In genomic region chr8:107824096-107824495, GRCm38 (mm10) we compare ENCODE assay signal across 10 mouse cellular contexts.
DNase-seq lines count a peak whose midpoint lies in the region; ATAC-seq and TF ChIP-seq lines count a peak whose summit lies in the region.
"Had no signal": no experiment of that assay in that cellular context is flagged by ENCODE, and none has a peak within 500 bp of the region (broad histone marks: within the 10 kb centered on the region; RNA-seq: fewer than 3 reads in every experiment).

No protein-coding gene starts in this region.

- no peaks in the 10 kb centered on the region for H3K36me3 ChIP-seq in kidney, postnatal 0 days (ENCODE audit: insufficient read depth, low read length)
- no peaks in the 10 kb centered on the region for H3K36me3 ChIP-seq in embryonic facial prominence, embryonic 14.5 days (ENCODE audit: control insufficient read depth, insufficient read depth, low read length)
- no peaks in the 10 kb centered on the region for H3K36me3 ChIP-seq in hindbrain, embryonic 15.5 days
- no peaks in the 10 kb centered on the region for H3K36me3 ChIP-seq in neural tube, embryonic 11.5 days (ENCODE audit: control insufficient read depth, insufficient read depth, low read length)

- no peak for DNase-seq in kidney, postnatal 0 days (ENCODE audit: low spot score)
- DNase-seq in kidney, postnatal 25 days, result no peak
- no peak for DNase-seq in embryonic facial prominence, embryonic 14.5 days (ENCODE audit: low spot score)
- DNase-seq in neural tube, embryonic 11.5 days (ENCODE audit: low spot score), result no peak
- no peak for DNase-seq in testis, postnatal 10 days (ENCODE audit: low spot score)
- no peak for DNase-seq in thymus, postnatal 25 days
- DNase-seq in layer of hippocampus, postnatal 14 days (ENCODE audit: low spot score in 2 of 2), result no peak
- DNase-seq: kidney, adult 9 months; thymus, postnatal 4 days had no signal

- no peaks in the 10 kb centered on the region for H3K9me3 ChIP-seq in kidney, postnatal 0 days (replicated peaks; ENCODE audit: low read length)
- H3K9me3 ChIP-seq in embryonic facial prominence, embryonic 14.5 days (ENCODE audit: control insufficient read depth, low read length), result no peaks in the 10 kb centered on the region
- no peaks in the 10 kb centered on the region for H3K9me3 ChIP-seq in hindbrain, embryonic 15.5 days
- no peaks in the 10 kb centered on the region for H3K9me3 ChIP-seq in neural tube, embryonic 11.5 days (ENCODE audit: control insufficient read depth, low read length)

- H3K4me1 ChIP-seq in kidney, postnatal 0 days (replicated peaks; ENCODE audit: insufficient read depth, low read length), result no peaks in the 10 kb centered on the region
- peaks cover 14% of the 10 kb centered on the region for H3K4me1 ChIP-seq in embryonic facial prominence, embryonic 14.5 days (ENCODE audit: control insufficient read depth, insufficient read depth, low read length)
- peaks cover 21% of the 10 kb centered on the region for H3K4me1 ChIP-seq in hindbrain, embryonic 15.5 days (replicated peaks)
- H3K4me1 ChIP-seq in neural tube, embryonic 11.5 days (ENCODE audit: control insufficient read depth, insufficient read depth, low read length), result peaks cover 16% of the 10 kb centered on the region

- no peak for ATAC-seq in kidney, postnatal 0 days (replicated peaks; ENCODE audit: low FRiP score, low read depth)
- no peak for ATAC-seq in embryonic facial prominence, embryonic 14.5 days (ENCODE audit: low read depth)
- ATAC-seq in hindbrain, embryonic 15.5 days (ENCODE audit: low FRiP score, low read depth), result no peak
- no peak for ATAC-seq in neural tube, embryonic 11.5 days (ENCODE audit: insufficient read depth, low FRiP score, low TSS enrichment)

- H3K4me2 ChIP-seq in kidney, postnatal 0 days (ENCODE audit: low read length), result peak overlapping the region; percentile 46
- H3K4me2 ChIP-seq in embryonic facial prominence, embryonic 14.5 days (ENCODE audit: low read depth, low read length), result peak overlapping the region; percentile 51
- H3K4me2 ChIP-seq in hindbrain, embryonic 15.5 days, result peak overlapping the region; percentile 51
- H3K4me2 ChIP-seq in neural tube, embryonic 11.5 days (ENCODE audit: low read depth), result peak overlapping the region; percentile 49

- TF ChIP-seq CTCF in kidney, postnatal 0 days (IDR thresholded peaks at IDR 0.05; ENCODE audit: low read depth), result no peak

- no peak overlapping the region for H3K4me3 ChIP-seq in kidney, postnatal 0 days (replicated peaks; ENCODE audit: low read depth, low read length)
- H3K4me3 ChIP-seq in embryonic facial prominence, embryonic 14.5 days (ENCODE audit: low read depth, low read length), result 0 out of 2 replicates have a peak overlapping the region, but pooled peaks have one; percentile 18
- H3K4me3 ChIP-seq in hindbrain, embryonic 15.5 days, result peak overlapping the region; percentile 25
- no peak overlapping the region; the same call in 1 of the 2 replicates for H3K4me3 ChIP-seq in neural tube, embryonic 11.5 days (ENCODE audit: low read depth, low read length)

- WGBS in kidney, postnatal 0 days, result 25% methylated on average over 7 of the region's 7 CpGs
- 22% methylated on average over 7 of the region's 7 CpGs for WGBS in embryonic facial prominence, embryonic 14.5 days
- WGBS in hindbrain, embryonic 15.5 days, result 16% methylated on average over 7 of the region's 7 CpGs
- WGBS in neural tube, embryonic 11.5 days, result 12% methylated on average over 7 of the region's 7 CpGs

- H3K9ac ChIP-seq in kidney, postnatal 0 days (ENCODE audit: low read depth, low read length), result no peak overlapping the region
- H3K9ac ChIP-seq in embryonic facial prominence, embryonic 14.5 days (ENCODE audit: low read depth, low read length), result peak overlapping the region; percentile 51
- H3K9ac ChIP-seq in hindbrain, embryonic 15.5 days, result no peak overlapping the region
- H3K9ac ChIP-seq in neural tube, embryonic 11.5 days (ENCODE audit: low read length), result peak overlapping the region; percentile 53

- no peak overlapping the region for H3K27ac ChIP-seq in kidney, postnatal 0 days
- no peak overlapping the region for H3K27ac ChIP-seq in embryonic facial prominence, embryonic 14.5 days (replicated peaks; ENCODE audit: low read depth, low read length)
- H3K27ac ChIP-seq in hindbrain, embryonic 15.5 days (replicated peaks), result no peak overlapping the region
- H3K27ac ChIP-seq in neural tube, embryonic 11.5 days (ENCODE audit: low read depth, low read length), result no peak overlapping the region

- H3K27me3 ChIP-seq in kidney, postnatal 0 days (ENCODE audit: insufficient read depth, low read length), result no peaks in the 10 kb centered on the region
- no peaks in the 10 kb centered on the region for H3K27me3 ChIP-seq in embryonic facial prominence, embryonic 14.5 days (replicated peaks; ENCODE audit: control insufficient read depth, insufficient read depth, low read length)
- H3K27me3 ChIP-seq in hindbrain, embryonic 15.5 days, result 0 out of 2 replicates have a peak, but pooled peaks cover 2% of the 10 kb centered on the region
- no peaks in the 10 kb centered on the region for H3K27me3 ChIP-seq in neural tube, embryonic 11.5 days (ENCODE audit: control insufficient read depth, insufficient read depth, low read length)

Comparison
In these comparisons a context has a peak if more than half of its experiments do, and no peak if none do; other contexts are left out.
1. H3K4me3 ChIP-seq: peak in embryonic facial prominence, embryonic 14.5 days (single experiment) and hindbrain, embryonic 15.5 days (single experiment); none in kidney, postnatal 0 days (single experiment) and neural tube, embryonic 11.5 days (single experiment).
2. H3K9ac ChIP-seq: peak in embryonic facial prominence, embryonic 14.5 days (single experiment) and neural tube, embryonic 11.5 days (single experiment); none in kidney, postnatal 0 days (single experiment) and hindbrain, embryonic 15.5 days (single experiment).
3. Peak in every context shown above with its lines, with median percentiles within 50 percentile points of each other: H3K4me2 ChIP-seq.